Mouse (Mus musculus): Measurements from ENCODE around the gene 1700122O11Rik. TPM values are rescaled to one million over a fixed set of nuclear protein-coding genes. Genes with fewer than 3 reads are reported as not detected.

1700122O11Rik gene
- polyA plus RNA-seq (2015; fragmentation: Nextera tagmentation; extraction: Ambion mirVana) = not detected in 2 replicates

DNA sequence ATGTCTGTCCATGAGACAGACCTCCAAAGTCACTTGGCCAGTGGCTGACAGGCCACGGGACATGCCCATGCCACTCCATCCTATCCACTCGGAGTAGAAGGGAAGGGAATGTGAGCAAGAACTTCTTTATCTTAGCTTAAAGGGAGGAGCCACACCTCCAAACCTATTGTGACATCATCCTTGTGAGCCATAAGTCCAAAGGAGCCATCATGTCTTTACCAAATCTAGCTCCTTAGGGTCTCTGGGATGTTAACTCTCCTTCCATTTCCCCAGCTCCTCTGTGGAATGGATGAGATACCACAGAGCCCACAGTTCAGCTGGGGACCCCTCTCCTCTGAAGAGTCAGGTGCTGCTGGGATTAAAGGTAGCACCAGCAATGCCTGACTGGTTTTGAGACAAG lies at the start of gene 1700122O11Rik:
1700122O11Rik (minus strand) TSS at position 101 of the 400 bp plus-strand sequence.

Other genes starting within 250 kb of the 1700122O11Rik start
- gene Mdfi, start 203.6 kb downstream of the 1700122O11Rik start, polyA plus RNA-seq (2015; fragmentation: Nextera tagmentation; extraction: Ambion mirVana) = 5.5 and 5.7 TPM in 2 replicates
- 13.2 and 13.8 TPM in 2 replicates for gene Foxp4, start 113.6 kb downstream of the 1700122O11Rik start, polyA plus RNA-seq (2015; fragmentation: Nextera tagmentation; extraction: Ambion mirVana)
- gene 1700067P10Rik, start 51.0 kb upstream of the 1700122O11Rik start, polyA plus RNA-seq (2015; fragmentation: Nextera tagmentation; extraction: Ambion mirVana) = not detected in 2 replicates
- gene 9830107B12Rik, start 108.0 kb upstream of the 1700122O11Rik start, polyA plus RNA-seq (2015; fragmentation: Nextera tagmentation; extraction: Ambion mirVana) = 0.09 and 0.11 TPM in 2 replicates
- 0.72 and 1.1 TPM in 2 replicates for gene A530064D06Rik, start 129.0 kb upstream of the 1700122O11Rik start, polyA plus RNA-seq (2015; fragmentation: Nextera tagmentation; extraction: Ambion mirVana)
- gene Trem1, start 194.5 kb upstream of the 1700122O11Rik start, polyA plus RNA-seq (2015; fragmentation: Nextera tagmentation; extraction: Ambion mirVana) = 0.28 and 0.33 TPM in 2 replicates
- 0.38 and 0.46 TPM in 2 replicates for gene Trem3, start 209.5 kb upstream of the 1700122O11Rik start, polyA plus RNA-seq (2015; fragmentation: Nextera tagmentation; extraction: Ambion mirVana)
- gene Treml4, start 226.0 kb upstream of the 1700122O11Rik start, polyA plus RNA-seq (2015; fragmentation: Nextera tagmentation; extraction: Ambion mirVana) = 1.1 and 1.4 TPM in 2 replicates